Mouse (Mus musculus): Measurements from ENCODE around the gene Ifi206.
"Not testable (repeated sequence)": the region's sequence is repeated elsewhere in the genome, so short reads cannot be mapped to it uniquely, and the experiment has no call there.

Gene Ifi206

DNA sequence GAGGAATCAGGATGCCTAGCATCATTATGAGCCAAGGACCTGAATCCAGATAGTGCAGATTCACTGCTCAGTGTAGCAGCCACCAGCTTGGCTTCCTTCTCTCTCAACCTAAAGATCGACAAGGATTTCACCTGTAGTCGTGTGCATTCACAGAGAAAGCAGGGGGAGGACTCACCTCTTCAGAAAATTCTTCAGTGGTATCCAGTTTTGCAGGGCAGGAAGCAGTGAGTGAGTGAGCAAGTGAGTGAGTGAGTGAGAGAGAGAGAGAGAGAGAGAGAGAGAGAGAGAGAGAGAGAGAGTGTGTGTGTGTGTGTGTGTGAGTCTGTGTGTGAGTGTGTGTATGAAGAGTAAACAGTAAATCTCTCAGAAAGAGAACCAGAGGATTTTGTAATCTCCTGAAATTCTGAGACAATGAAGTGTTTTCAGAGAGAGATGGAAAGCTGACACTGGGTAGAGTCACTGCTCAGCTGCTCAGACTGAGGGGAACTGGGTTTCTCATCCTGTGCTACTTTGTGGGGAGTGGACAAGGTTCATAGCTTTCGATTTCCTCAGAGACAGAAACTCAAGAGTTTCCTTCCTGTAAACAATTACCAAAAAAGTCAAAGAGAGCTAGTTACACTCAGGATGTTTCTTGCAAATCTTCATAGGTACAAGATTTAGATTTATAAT lies at the start of gene Ifi206:
Gene Ifi206 (minus strand): TSS at position 230 of the 669 bp plus-strand sequence.
- not testable (repeated sequence) for DNase-seq (ENCODE audit: low spot score in 2 of 2)

GRCm38 (mm10) chr1:173535791-173536190 lies 45.0 kb upstream of the Ifi206 start, which contains the start of gene Ifi214:
TSS of gene Ifi214 (minus strand) at chr1:173535957.
- not testable (repeated sequence) for DNase-seq (ENCODE audit: low spot score in 2 of 2)

- no peak for DNase-seq (ENCODE audit: low spot score in 2 of 2)
Measured at GRCm38 (mm10) chr1:173521452-173521851, 30.6 kb upstream of the Ifi206 start.

- not testable (repeated sequence) for DNase-seq (ENCODE audit: low spot score in 2 of 2)
Measured at GRCm38 (mm10) chr1:173510595-173510994, 19.8 kb upstream of the Ifi206 start.

GRCm38 (mm10) chr1:173491483-173491882 lies 642 bp upstream of the Ifi206 start:
- not testable (repeated sequence) for DNase-seq (ENCODE audit: low spot score in 2 of 2)

DNA sequence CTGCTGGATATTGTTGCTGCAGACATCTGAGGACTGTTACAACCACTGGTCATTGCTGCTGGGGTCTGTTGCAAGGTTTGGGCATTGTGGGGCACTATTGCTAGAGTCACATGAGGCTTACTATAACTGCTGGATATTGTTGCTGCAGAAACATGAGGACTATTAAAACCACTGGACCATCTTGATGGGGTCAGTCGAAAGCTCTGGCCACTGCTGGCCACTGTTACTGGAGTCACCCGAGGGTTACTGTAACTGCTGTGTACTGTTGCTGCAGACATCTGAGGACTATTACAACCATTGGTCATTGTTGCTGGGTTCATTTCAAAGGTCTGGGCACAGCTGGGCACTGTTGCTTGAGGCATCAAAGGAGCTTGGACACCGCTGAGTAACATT lies 9.7 kb downstream of the Ifi206 start:
- DNase-seq (ENCODE audit: low spot score in 2 of 2) = not testable (repeated sequence)

- not testable (repeated sequence) for DNase-seq (ENCODE audit: low spot score in 2 of 2)
Measured at GRCm38 (mm10) chr1:173480399-173481181, 10.3 kb downstream of the Ifi206 start.

GRCm38 (mm10) chr1:173456761-173457160 lies 34.1 kb downstream of the Ifi206 start:
- no peak for DNase-seq (ENCODE audit: low spot score in 2 of 2)

DNA sequence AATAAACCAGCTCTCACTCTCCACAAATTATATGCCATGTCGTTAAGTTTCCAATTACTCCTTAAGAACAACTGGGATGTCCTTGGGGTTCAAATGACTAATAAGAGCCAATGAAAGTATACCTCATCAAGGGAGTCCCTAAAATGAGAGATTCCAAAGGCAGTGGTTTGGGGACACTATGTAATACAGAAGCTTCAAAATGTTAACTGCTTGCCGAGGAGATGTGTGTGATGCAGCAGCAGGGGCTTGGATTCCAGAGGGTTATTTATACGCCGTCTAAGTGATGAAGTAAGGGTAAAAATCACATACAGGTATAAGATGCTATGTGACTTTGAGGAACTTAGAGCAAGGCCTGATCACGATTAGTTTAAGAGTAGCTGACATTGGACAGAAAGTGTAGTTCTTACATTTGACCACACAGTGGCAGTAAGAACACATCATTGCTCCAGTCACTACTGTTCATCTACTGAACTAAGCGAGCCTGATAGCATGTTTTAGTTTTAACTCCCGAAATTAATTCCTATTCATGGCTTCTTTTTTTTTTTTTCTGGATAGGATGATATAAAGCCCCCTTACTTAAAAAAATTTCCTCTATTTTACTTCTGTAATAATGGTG lies 34.6 kb downstream of the Ifi206 start:
- peak; percentile 11 to 31 for DNase-seq (ENCODE audit: low spot score in 2 of 2)

GRCm38 (mm10) chr1:173451665-173452064 lies 39.2 kb downstream of the Ifi206 start:
- DNase-seq (ENCODE audit: low spot score in 2 of 2) = peak in 1 of 2 experiments; percentile 24

- DNase-seq (ENCODE audit: low spot score in 2 of 2) = no peak
Measured at GRCm38 (mm10) chr1:173450621-173451020, 40.2 kb downstream of the Ifi206 start.

GRCm38 (mm10) chr1:173447067-173447466 lies 43.8 kb downstream of the Ifi206 start:
- DNase-seq (ENCODE audit: low spot score in 2 of 2) = no peak

DNA sequence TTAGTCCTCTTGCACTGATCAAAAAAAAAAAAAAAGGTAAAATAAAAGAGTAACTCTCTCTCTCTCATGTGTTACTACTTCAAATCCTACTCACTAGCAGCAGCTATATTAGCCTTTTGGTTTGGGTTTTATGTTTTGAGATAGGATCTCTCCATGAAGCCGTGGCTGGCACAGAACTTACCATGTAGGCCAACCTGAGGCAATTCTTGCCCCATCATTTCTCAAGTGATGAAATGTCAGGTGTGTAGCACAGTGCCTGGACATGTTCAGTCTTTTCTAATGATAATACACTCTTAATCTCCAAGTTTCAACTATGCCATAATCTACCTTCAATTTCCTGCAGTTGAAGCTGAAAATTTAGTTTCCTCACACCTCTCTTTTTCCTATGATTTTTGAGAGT lies 47.8 kb downstream of the Ifi206 start:
- DNase-seq (ENCODE audit: low spot score in 2 of 2) = no peak

DNA sequence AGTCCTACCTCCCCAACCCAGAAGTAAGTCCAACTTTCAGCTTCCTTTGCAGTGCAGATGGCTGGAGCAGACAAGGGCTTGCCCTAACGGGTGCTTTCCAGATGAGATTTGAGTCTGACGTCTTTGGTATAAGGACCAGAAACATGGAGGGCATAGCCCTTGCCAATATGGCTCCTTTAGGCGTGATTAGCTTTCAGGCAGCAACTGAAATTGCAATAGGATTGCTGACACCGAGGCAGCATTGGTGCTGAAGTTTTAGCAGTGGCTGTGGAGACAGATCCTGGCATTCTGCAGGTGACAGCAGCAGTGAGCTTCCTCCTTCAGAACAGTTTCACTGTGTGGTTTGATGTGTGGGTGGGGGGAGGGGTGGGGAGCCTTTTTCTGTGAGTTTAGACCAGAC lies 49.6 kb downstream of the Ifi206 start:
- DNase-seq (ENCODE audit: low spot score in 2 of 2) = no peak

- no peak for DNase-seq (ENCODE audit: low spot score in 2 of 2)
Measured at GRCm38 (mm10) chr1:173440681-173441080, 50.2 kb downstream of the Ifi206 start.

DNA sequence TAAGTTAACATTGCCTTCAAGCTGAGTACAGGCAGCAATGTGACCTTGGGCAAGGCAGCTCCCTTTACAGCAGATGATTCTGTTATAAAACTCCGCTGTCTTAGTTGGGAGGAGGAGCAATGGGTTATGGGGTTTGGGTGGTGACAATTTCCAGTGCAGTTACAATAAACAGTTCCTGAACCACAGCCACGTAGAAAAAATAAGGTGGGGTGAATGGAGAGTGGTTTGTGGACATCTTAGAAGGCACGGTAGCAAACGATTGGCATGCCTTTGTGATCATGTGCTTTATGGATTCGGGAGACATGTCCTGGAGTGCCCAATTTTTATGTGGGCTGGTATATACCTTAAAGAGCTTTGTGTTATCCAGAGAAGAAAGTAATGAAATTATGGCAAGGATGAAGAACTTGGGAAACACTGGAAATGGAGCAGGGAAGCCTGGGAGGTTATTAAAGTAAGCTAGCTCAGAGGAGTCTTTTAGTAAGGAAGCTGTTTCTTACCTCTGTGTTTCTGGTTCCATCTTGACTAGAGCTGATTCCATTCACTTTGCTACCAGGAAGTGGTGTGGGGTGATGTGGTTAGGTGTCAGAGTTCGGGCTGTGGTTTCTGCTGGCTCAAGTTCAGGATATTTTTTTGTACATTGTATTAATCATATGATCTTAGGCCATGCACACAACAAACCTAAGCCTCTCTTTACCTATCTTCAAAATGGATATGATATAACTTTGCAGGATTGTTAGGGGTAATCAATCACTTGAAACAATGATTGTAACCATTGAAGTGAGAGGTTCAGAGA lies 53.5 kb downstream of the Ifi206 start:
- no peak for DNase-seq (ENCODE audit: low spot score in 2 of 2)

DNA sequence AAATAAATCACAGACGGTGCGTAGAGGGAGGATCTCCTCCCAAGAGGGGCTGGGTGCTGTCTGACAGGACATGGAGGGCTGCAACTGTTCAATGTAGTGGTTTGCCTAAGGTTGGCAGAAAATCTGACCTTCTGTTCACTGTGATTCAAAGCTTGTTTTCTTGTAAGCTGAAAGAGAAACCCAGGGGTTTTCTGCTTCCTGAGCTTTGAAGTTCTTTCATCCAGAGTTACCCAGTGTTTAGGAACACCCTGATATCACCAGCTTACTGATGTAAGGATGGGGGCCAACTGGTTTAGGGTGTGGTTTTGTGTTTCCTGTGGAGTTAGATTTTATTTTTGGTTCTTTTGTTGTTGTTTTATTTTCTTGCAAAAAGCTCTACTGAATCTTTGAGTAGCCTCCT lies 58.4 kb downstream of the Ifi206 start:
- DNase-seq (ENCODE audit: low spot score in 2 of 2) = no peak

DNA sequence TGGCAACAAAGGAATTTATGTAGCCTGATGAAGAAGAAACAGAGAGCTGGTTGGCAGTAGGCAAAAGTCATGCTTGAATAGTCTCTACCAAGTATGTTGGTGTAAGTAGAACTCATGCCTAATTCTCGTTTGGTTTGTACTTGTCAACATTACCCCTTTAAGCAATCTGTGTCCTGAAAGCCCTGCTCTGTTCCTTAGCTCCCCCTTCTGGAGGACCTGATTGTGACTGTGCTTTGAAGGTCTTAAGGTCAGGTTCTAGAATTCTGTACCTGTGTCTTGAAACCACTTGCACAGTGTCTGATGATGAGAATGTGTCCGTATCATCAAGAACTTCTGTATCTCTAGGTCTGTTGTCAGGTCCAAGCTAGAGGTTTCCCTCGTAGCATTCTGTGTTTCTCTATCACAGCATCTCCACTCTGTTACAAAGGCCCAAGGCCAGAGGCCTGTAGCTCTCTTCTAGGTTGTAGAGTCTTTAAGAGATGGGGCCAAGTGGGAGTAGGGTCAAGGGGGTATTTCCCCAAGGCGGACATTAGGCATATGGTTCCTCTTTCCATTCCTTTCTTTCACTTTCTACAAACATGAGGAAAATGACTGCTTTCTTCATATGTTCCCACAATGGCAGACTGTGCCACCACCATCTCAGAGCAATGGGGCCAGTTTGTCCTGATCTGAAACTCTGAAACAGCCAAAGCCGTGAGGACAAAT lies 60.7 kb downstream of the Ifi206 start:
- no peak for DNase-seq (ENCODE audit: low spot score in 2 of 2)

DNA sequence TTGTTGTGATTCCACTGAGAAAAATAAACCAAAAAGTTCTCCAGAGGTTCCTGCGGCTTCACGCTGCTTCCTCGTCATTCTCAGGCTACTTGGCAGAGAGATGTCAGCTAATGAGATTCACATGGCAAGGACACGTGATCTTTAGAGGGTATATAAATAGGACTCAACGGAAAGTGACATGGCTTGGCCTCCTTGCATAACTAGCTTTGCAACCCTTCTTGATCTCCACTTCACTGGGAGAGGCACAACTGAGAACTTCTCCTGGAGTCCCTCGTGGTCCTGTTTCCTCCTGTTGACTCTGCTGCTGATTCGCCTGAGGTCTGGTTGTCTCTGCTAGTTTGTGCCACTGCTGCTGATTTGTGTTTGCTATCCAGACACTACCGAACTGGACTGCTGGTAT lies 63.5 kb downstream of the Ifi206 start:
- DNase-seq (ENCODE audit: low spot score in 2 of 2) = peak; percentile 20 to 41

DNA sequence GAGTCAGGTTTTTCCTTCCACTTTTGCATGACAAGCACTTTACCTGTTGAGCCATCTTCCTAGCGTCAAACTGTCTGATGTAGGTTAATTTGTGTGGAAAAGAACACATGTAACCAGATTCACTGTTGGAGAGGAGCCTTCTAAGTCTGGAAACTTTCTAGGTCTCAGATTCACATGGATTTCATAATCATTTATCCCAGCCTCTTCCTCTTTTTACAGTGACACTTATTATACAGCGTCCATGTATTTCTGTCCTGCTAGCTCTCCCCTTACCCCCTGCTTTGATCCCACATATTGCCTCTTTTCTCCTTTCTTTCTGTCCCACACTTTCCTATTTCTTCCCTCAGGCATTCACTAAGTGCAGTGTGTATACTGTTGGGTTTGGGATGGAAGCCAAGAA lies 64.5 kb downstream of the Ifi206 start:
- DNase-seq (ENCODE audit: low spot score in 2 of 2) = no peak

GRCm38 (mm10) chr1:173420374-173420773 lies 70.5 kb downstream of the Ifi206 start:
- peak; percentile 31 to 50 for DNase-seq (ENCODE audit: low spot score in 2 of 2)
